Mouse (Mus musculus) spleen, adult 2 months (tissue): ENCODE results near the gene Mgll. TPM values are rescaled to one million over a fixed set of nuclear protein-coding genes. Genes with fewer than 3 reads are reported as not detected.

Experiments
- DNase-seq, 2 experiments: peaks; one replicate each; pipeline versions ENCODE4 v3.0.0 to v3.0.0-alpha.2; 2012 to 2021; ENCODE audit warnings: low spot score in 2 of 2, low read depth in 1 of 2
- H3K27ac ChIP-seq: fragments of 200-500 bp; 2 replicates; pipeline ENCODE4 v1.5.1; 2012; ENCODE audit warnings: low read length, inconsistent platforms; ENCODE audit not compliant: insufficient read depth
- H3K27me3 ChIP-seq: fragments of 200-500 bp; 2 replicates; pipeline ENCODE4 v1.6.1; 2012; ENCODE audit warnings: mild to moderate bottlenecking, moderate library complexity, low read length, inconsistent platforms; ENCODE audit not compliant: control insufficient read depth, insufficient read depth
- H3K36me3 ChIP-seq: fragments of 200-500 bp; 2 replicates; pipeline ENCODE4 v1.6.1; 2012; ENCODE audit warnings: mild to moderate bottlenecking, low read length, inconsistent platforms; ENCODE audit not compliant: control insufficient read depth, insufficient read depth
- H3K4me1 ChIP-seq: fragments of 200-500 bp; 2 replicates; pipeline ENCODE4 v1.6.1; 2011; ENCODE audit warnings: inconsistent platforms; ENCODE audit not compliant: control insufficient read depth, insufficient read depth, insufficient read length
- H3K4me3 ChIP-seq: fragments of 200-500 bp; 2 replicates; pipeline ENCODE4 v1.5.1; 2011; ENCODE audit warnings: mild to moderate bottlenecking, inconsistent platforms; ENCODE audit not compliant: insufficient read depth, insufficient read length; ENCODE audit errors: extremely low read depth
- CTCF ChIP-seq: fragments of 200-500 bp; IDR thresholded peaks from 2 replicates; pipeline ENCODE4 v1.5.1; 2011; ENCODE audit warnings: mild to moderate bottlenecking, inconsistent platforms; ENCODE audit not compliant: insufficient read depth, insufficient read length, insufficient replicate concordance; ENCODE audit errors: extremely low read depth
- POLR2A ChIP-seq: fragments of 200-500 bp; IDR thresholded peaks from 2 replicates; pipeline ENCODE4 v1.6.1; 2011; ENCODE audit warnings: low read depth, low read length, inconsistent platforms
- WGBS: fragments of 180-500 bp; shearing (Covaris S2); methylation state at CpG from one replicate; pipeline ENCODE4 v1.1.7; 2018; 5-methylcytosine and 5-hydroxymethylcytosine counted together
- polyA plus RNA-seq: library from polyadenylated mRNA; depleted of rRNA; stranded (reverse); fragments of >200 nt; gene quantifications from 2 replicates; pipeline ENCODE4 v1.2.3, GENCODE M21; 2012

The Mgll gene
- polyA plus RNA-seq, 1 experiment, result 43.1 TPM

DNA sequence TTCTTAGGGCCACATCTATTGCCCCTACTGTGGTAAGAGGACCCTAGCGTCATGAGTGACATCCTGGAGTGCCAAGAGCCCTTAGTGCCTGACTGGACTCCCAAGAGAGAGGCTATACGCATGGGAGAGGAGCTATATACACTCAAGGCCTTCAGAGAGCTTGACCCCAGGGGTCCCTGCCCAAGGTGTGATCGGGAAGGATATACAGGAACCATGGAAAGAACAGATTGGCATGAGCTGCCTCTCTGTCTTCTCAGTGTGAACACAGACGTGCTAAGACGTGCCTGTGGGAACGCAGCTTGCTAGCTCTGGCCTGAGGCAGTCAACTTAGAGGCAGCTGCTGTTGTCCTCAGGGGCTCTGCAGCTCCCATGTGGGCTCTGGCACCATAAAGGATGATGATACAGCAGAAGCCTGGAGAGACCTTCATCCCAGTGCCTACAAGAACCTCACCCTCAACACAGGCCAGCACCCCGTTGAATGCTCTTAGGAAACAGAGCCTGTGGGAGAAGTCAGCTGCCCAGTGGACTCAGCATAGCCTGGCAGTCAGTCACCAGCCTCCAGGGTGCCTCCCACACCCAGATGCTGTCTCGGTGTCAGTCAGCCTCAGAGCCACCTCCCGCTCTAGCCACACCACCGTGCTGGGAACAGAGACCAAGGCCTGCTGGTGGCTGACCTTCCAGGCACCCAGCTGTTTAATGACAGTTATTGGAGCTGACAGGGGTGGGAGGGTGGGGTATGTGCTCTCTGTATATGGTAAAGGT is 61.8 kb downstream of the Mgll start:
- H3K4me1 ChIP-seq, result no peaks in the 10 kb centered on the region; the same call in 1 of the 2 replicates
- DNase-seq, result no peak
- no peaks in the 10 kb centered on the region for H3K36me3 ChIP-seq
- 87% methylated on average over 10 of the region's 10 CpGs for WGBS
- TF ChIP-seq CTCF, result no peak
- H3K4me3 ChIP-seq, result no peak overlapping the region
- H3K27ac ChIP-seq, result no peak overlapping the region
- no peaks in the 10 kb centered on the region for H3K27me3 ChIP-seq

DNA sequence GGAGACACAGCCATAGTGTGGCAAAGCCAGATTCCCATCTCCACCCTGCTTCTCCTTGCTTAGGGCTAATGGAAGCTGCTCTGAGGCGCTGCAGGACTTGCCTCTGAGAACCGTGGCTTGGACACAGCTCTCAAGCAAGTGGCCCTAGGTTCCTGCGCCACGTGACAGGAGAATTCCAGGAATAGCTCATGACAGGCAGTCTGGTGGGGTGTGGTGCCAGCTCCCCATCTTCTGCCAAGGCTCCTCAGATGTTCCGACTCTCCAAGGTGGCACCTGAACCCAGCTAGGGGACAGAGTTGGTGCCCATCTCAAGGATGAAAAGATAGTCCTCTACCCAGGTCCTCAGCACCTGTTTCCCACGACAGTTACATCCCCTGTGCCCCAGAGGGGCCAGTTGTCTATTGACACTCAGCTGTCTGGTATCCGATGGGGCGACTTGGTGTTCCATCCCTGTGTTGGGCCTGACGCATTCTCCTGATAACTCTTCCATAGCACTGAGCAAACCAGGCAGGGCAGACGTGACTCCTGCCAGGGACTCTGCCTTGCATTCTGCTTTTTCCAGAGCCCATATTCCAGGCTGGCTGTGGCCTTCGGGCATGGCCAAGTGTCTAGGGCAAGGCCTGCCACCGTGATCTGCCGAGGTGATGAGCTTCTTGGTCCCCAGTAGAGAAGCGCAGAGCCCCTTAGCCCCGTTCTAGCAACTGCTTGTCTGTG is 62.7 kb downstream of the Mgll start:
- WGBS, result 93% methylated on average over 15 of the region's 15 CpGs
- TF ChIP-seq CTCF (no peak), POLR2A (no peak)
- Histone ChIP-seq H3K36me3 (no peaks in the 10 kb centered on the region), H3K4me3 (no peak overlapping the region), H3K27ac (0 out of 2 replicates have a peak overlapping the region, but pooled peaks have one; percentile 46), H3K27me3 (no peaks in the 10 kb centered on the region), H3K4me1 (no peaks in the 10 kb centered on the region; the same call in 1 of the 2 replicates)
- DNase-seq, result no peak

DNA sequence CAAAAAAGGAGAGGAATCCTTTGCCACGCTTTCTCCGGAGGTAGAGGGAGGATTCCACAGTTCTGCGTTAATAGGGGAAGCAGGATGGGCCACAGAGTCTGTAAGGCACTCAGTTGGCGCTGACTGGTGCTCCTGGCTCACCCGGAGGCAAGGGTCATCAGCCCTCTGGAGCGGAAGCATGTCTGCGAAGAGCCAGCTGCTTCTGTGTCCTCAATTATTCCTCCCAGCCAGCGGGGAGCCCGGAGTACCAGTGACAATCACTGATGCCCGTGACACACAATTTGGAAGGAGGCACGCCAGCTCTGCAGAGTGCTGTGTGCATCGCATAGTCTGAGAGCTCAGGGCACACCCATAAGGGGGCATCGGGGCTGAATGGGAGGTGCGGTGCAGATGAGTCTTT is 63.3 kb downstream of the Mgll start:
- H3K27me3 ChIP-seq, result no peaks in the 10 kb centered on the region
- WGBS, result 89% methylated on average over 14 of the region's 14 CpGs
- no peak overlapping the region for H3K4me3 ChIP-seq
- no peaks in the 10 kb centered on the region for H3K36me3 ChIP-seq
- H3K4me1 ChIP-seq, result no peaks in the 10 kb centered on the region; the same call in 1 of the 2 replicates
- no peak for DNase-seq
- no peak for TF ChIP-seq POLR2A
- no peak for TF ChIP-seq CTCF
- H3K27ac ChIP-seq, result no peak overlapping the region

DNA sequence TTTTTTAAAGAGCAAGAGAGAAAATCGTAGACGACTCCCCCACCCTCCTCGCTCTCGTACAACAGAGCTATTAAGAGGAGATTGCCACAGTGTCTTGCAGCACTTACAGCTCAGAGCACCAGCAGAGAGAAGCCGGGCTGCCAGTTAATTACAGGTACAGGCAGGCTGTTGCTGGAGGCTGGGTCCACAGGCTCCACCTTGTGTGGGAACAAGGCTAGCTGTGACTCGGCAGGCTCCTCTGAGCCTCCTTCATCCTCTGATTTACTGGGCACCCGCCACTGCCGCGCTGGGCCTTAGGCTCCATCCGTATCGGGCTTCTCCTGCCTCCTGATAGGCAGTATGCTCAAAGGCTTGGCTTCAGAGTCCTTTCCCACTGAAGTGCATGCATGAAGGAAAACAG is 64.0 kb downstream of the Mgll start:
- H3K4me3 ChIP-seq, result no peak overlapping the region
- no peaks in the 10 kb centered on the region for H3K27me3 ChIP-seq
- no peak for TF ChIP-seq POLR2A
- TF ChIP-seq CTCF, result no peak
- 92% methylated on average over 11 of the region's 11 CpGs for WGBS
- no peak overlapping the region for H3K27ac ChIP-seq
- no peaks in the 10 kb centered on the region; the same call in 1 of the 2 replicates for H3K4me1 ChIP-seq
- H3K36me3 ChIP-seq, result no peaks in the 10 kb centered on the region
- no peak for DNase-seq

DNA sequence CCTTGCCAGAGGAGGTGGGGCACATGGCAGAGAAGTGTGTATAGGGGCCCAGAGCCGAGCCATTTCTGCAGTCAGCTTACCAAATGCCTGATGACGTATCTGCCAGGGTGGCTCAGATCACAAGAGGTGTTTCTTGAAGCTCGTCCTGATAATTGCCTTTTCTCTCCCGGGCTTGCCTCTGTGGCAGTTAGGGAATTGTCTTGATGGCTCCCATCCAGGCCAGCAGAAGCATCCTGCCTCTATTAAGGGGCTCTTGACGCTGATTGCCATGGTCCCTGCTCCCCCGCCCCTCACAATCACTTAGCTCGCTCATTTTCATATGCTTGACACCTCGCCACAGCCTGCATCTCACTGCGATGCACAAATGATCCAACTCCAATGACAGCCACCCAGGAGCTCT is 67.1 kb downstream of the Mgll start:
- no peaks in the 10 kb centered on the region for H3K4me1 ChIP-seq
- H3K36me3 ChIP-seq, result no peaks in the 10 kb centered on the region
- H3K27me3 ChIP-seq, result no peaks in the 10 kb centered on the region
- no peak overlapping the region for H3K27ac ChIP-seq
- H3K4me3 ChIP-seq, result no peak overlapping the region
- no peak for DNase-seq
- TF ChIP-seq CTCF, result no peak
- no peak for TF ChIP-seq POLR2A
- WGBS, result 81% methylated on average over 9 of the region's 9 CpGs

DNA sequence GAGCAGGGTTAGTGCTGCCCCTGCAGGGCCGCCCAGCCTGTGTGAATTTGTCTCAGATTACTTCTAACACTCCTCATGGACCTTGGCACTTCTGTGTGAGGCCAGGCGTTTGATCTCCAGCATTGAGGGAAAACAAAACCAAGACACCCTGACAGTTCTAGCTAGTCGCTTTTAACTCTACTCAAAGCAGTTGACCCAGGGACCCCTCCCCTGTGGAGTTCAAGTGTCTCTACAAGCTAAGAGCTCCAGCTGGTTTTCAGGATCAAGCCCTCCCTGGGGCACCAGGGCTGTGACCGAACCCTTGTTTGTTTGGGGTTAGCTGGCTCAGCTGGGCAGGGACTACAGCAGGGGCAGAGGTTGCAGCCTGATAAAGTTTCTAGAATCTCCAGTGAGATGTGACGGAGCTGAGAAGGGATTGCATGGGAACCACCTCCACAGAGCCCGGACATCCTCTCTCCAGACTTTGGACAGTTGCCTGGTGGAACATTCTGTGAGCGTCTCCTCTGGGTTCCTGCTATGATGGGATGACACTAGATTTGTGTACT is 68.0 kb downstream of the Mgll start:
- no peaks in the 10 kb centered on the region for H3K27me3 ChIP-seq
- TF ChIP-seq POLR2A (no peak), CTCF (no peak)
- H3K36me3 ChIP-seq, result no peaks in the 10 kb centered on the region
- H3K27ac ChIP-seq, result no peak overlapping the region
- no peak overlapping the region for H3K4me3 ChIP-seq
- WGBS, result 89% methylated on average over 7 of the region's 7 CpGs
- DNase-seq, result no peak
- no peaks in the 10 kb centered on the region for H3K4me1 ChIP-seq

DNA sequence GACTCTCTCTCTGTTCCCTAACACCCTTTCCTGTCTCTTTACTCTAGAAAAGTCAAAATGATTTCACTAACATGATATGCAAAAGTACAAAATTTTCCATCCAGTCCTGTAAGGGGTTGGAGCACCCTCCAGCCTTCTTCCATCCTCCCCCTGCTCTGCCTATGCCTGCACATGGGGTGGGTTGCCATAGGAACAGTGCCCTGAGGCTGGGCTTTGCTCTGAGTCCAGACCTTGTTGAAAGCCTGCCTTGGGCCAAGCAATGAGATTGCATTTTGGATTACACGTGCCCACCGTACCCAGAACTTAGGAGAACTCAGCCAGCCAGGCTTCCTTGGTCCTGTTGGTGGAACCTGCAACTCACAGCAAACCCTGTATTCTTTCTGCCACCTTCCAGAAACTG is 69.0 kb downstream of the Mgll start:
- Histone ChIP-seq H3K36me3 (no peaks in the 10 kb centered on the region), H3K4me1 (no peaks in the 10 kb centered on the region), H3K27me3 (no peaks in the 10 kb centered on the region), H3K4me3 (no peak overlapping the region), H3K27ac (no peak overlapping the region)
- 57% methylated on average over 2 of the region's 2 CpGs for WGBS
- TF ChIP-seq POLR2A (no peak), CTCF (no peak)
- no peak for DNase-seq
